Mouse (Mus musculus) cerebellum, adult 9-10 months (tissue): ENCODE measurements at regions not wholly inside any gene's neighbourhood (a gene's known extent, or its start where the extent isn't known, plus 50 kb on each side); places are given as distances from the start of the nearest gene placed in this dataset.
"Not testable (repeated sequence)": the region's sequence is repeated elsewhere in the genome, so short reads cannot be mapped to it uniquely, and the experiment has no call there.

Source experiments
- DNase-seq: peaks from one replicate; pipeline ENCODE4 v3.0.0; 2022

DNA sequence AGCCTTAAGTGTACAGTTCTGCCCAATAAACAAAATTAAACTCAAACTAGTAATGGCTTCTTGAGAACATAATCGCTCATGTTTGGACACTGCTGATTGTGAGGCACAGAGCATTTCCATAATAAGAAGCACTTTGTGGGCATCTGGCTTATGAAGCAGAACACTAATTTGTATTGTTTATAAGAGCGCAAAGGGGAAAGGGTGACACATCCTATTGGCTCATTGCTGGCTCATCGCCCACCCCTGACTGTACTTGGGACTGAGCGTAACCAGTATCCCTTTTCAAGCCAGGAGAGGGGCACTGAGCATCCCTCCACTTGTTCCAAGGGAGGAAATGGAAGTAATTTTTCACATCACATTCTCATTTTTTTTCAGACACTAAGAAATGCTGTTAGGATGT, 288.0 kb downstream of the Sfmbt2 start:
- DNase-seq, result peak; percentile 6

DNA sequence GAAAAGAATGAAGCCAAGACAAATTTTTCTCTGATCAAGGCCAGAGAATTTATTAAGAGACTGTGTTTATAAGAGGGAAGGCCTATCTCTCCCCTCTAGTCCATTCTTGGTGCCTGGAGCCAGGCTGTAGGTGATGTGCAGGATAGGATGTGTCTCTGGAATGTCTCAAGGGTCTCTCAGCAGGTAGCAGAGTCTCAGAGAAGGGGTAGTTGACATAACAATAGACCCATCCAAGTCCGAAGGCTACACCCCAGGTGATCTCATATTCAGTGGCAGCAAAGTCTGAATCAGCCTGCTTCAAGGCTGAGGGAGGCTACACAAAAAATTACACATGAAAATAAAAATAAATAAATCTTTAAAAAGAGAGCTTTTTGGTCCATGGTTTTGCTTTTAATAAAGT, 297.6 kb downstream of the Sfmbt2 start:
- not testable (repeated sequence) for DNase-seq

GRCm38 (mm10) chr2:10670423-10671298, 300.4 kb downstream of the Sfmbt2 start:
- DNase-seq, result no peak

DNA sequence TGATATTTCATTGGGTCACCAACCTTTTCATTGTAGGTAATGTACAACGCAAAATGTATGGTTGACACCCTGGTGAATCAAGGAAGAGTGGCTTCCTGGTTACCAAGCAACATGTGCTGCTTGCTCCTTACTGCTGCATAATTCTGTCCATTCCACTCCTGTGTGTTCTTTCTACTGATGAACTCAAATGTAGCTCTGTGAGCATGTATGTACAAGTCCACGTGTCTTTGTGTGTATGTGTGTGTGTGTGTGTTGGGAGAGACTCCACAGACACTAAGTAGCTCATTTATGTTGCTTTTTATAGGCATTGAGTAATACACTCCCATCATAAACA, 301.0 kb downstream of the Sfmbt2 start:
- DNase-seq, result no peak

DNA sequence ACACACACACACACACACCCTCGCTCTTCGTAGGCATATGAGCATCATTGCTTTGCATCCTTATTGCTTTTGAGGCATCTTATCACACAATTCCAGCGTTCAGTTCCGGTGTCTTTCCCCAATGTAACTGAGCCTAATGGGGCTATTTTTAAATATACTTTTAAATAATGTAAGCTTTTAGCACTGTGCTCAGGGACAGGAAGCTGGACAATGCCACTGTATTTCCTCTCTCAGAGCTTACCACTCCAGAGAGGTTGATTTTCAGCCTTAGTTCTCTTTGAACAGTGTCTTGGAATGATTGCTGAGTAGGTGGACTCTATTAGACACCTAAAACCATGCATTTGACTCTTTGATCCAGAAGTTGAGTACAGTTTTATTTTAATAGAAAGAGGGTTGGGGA, 301.9 kb downstream of the Sfmbt2 start:
- no peak for DNase-seq

DNA sequence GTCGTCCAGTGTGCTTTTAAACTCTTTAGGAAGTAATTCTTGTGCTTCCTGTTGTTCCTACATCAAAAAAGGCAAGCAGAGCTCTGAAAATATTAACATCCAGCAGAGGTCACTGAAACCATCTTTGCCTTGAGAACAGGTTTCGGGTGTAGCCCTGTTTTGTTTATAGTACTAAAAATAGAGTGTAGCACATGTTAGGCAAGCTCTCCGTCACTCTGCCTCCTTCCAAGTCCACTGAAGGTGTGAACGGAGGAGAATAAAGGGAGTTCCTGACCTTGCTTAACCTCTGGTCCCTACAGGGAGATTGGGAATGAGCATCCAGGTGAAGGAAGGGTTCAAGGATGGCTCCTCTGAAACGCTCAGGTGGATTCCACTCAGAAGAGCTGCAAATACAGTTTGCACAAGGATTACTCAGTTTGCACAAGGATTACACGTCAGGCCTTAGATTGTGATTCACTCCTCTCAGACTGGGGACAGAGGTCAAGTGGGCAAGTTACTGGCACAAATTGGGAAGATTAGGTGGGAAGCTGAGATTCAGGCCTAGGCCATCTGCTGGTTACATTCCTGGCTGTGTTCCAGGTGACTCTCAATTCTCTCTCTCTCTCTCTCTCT, 304.5 kb downstream of the Sfmbt2 start:
- no peak for DNase-seq

- no peak for DNase-seq
Measured at GRCm38 (mm10) chr2:10701459-10701858, 331.1 kb downstream of the Sfmbt2 start.

GRCm38 (mm10) chr2:10718366-10718765, 348.1 kb downstream of the Sfmbt2 start:
- no peak for DNase-seq

DNA sequence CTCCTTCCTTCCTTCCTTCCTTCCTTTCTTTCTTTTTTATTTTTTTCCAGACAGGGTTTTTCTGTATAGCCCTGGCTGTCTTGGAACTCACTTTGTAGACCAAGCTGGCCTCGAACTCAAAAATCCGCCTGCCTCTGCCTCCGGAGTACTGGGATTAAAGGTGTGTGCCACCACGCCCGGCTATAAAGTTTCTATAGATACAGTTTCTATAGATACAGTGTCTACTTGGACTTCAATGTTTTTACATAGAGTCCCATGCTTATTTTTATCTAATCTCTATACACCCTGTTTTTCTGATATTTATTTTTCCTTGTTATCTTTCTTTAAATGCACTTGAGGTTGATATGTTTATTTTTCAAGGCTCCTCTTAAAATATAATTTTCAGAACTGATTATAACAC, 364.0 kb downstream of the Sfmbt2 start:
- not testable (repeated sequence) for DNase-seq

DNA sequence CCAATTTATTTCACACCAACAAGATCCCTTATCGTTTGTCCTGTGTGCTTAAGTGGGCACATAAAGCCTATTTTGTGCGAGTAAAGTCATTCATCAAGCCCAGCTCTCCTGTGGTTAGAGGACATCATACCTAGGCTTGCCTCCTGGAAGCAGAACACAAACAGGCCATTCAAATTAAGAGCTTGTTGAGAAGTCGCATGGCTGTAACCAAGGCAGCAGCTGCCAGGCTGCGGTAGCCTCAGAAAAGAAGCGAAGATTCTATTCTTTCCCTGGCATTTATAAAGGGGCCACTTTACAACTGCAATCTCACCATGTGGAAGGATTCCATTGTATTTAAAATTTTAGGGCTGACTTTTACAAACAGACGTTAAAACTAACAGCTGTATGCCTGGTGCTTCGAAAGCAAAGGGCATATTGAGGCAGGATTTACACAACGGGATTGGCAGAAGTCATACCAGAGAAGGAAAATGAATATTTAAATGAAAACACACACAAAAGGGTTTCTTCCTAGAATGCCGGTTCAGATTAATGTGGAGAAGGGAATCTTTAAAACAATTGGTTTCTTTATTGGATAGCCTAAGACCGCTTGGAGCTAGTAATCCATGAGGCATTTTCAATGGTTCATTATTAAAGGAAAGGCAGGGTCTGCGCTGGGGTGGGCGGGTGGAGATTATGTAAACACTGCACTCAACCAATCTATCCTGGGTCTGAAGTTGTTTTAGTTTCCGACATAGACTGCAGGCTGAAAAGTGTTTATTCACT, 366.6 kb downstream of the Sfmbt2 start:
- DNase-seq, result peak; percentile 3

- DNase-seq, result peak; percentile 16
Measured at GRCm38 (mm10) chr2:10737458-10737775, 367.1 kb downstream of the Sfmbt2 start.

DNA sequence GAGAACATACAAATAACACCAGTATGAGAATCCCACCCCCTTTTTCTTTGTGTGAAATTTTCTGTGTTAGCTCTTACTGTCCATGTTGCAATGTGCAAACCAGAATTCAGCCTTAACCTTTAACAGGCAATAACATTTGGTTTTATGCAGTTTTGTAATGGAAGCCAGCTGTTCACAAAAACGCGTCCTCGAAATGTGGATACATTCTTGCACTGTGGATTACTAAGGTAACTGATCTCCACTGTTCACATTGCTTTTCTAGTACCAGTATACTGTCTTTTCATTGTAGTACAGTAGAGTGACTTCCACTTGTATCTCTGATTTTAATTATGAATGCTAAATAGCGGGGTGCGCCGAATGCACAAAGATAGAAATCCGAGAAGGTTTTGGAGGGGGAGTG, 374.8 kb downstream of the Sfmbt2 start:
- DNase-seq, result no peak

DNA sequence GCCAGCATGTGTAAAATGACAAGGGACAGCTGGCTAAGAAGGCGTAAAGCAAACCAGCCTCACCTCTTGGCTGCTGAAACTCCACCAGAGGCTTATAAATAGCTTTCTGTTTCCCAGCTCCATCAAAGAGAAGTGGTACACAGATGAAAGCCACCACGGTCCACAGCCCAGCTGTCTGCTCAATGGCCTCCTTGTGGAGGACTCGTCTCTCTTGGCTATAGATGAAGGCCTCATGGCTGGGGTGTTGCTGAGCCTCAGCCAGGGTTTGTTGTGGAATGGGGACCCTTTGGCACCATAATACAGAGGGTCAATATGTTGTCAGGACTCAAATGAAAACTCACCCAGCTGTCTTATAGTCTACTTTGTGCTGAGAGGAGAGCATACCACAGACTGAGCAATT, 385.1 kb downstream of the Sfmbt2 start:
- DNase-seq, result no peak

DNA sequence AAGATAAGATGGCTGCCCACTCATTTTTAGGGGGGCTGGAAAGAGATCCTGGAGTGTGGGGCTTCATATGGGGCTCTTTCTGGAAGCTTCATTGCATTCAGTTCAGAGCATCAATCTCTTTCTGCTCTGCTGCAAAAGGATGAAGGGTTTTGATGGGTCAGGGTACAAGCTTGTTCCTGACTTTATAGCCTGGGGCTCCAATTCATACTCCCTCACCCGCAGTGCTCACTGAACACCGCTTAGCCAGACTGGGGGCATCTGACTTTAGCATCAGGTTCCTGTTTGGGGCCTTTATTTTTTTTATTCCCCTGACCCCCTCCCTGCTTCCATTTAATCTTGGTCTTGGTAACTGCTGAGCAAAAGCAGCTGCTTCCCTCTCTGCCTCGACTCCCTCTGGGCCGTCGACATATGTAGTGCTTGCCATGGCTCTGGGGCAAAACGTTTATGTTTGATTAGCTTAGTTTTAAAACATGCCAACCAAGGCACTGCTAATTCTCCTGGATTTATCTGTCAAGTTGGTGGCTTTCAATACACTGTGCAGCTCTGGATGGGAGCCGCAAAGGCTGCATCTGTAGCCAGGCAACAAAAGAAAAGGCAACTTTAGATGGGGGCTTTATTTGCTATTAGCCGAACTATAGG, 387.0 kb downstream of the Sfmbt2 start:
- no peak for DNase-seq

DNA sequence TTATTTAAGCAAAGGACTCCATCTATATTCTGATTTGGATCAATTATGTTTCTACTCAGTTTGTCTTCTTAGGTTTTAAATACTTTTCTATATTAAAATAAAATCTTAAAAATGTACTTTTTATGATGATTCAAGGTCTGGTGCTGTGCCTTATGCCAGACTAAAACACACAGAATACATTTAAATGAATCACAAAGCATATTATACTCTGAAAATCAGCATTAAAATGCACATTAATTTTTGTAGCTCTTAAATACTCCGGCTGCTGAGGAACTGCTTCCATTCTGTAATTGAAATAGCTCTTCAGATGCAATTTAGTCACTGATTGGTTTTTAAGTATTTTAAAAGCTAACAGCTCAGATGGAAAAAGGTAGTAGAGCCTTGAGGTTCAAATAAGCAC, 387.6 kb downstream of the Sfmbt2 start:
- DNase-seq, result no peak

- DNase-seq, result no peak
Measured at GRCm38 (mm10) chr2:10762236-10762635, 391.9 kb downstream of the Sfmbt2 start.

- DNase-seq, result no peak
Measured at GRCm38 (mm10) chr2:10783071-10783470, 388.8 kb upstream of the Prkcq start.

DNA sequence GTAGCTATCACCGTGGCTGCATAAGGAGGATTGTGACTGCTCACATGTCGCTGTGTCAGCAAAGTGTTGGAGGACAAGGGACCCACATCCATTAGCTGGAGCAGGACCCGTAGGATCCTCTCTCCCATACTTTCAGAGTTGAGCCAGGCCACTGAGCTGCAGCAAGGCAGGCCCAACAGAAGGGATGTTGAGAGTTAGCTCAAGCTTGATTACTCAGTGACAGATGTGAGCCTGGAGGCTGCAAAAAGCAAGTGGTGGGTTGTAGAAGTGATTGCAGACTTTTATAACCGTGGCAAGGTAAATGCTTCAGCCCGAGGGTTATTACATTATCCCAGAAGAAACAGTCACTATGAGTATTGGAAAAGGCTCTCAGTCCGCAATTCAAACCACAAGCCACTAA, 388.3 kb upstream of the Prkcq start:
- DNase-seq, result no peak

DNA sequence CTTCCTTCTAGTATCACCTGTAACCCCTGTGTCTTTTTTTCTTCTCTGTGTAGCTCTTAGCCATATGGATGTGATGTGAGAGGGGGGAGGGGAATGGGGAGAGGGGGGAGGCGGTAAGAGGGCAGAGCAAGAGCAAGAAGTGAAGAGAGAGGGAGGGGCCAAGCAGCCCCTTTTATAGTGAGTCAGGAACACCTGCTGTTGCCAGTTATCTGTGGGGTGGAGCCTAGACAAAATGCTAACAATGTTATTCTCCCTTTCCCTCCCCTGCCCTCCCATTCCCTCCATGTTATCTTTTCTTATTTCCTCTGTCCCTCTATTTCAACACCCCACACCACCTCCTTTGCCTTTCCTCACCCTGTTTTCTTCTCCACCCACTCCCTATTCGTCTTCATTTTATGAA, 387.6 kb upstream of the Prkcq start:
- no peak for DNase-seq

DNA sequence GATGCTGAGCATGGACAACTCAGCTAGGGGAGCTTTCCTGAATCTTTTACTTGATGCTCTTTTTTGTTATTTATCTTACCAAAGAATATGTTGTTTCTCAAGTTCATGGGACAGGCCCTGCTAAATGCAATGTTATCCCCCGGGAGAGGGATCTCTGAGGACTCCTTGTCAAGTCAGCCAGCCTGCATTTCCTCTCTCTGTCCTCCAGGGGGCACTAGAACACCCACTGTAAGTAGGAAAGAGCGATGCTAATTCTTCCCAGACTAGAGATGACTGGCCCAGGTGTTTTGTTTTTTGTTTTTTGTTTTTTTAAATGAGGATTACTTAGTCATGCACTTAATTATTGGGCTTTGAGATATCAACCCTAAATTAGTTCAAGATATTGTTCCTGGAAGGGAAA, 386.8 kb upstream of the Prkcq start:
- DNase-seq, result peak; percentile 52

DNA sequence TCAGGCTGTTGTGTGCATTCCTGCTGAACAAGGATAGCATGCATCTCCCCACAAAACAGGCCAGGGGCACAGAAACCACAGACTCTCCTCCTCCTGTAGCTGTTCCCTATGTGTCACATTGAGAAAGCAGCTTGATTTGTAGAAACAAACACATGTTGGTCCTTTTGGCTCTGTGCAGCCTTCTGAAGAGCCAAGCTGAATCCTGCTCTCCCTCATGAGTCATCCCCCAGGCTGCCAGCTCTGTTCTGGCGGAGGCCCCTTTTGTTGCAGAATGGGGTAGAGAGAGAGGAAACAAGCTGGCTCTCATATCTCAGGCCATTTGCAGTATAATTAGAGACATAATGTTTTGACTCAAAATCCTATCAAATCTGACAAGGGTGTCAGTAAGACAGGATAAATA, 383.4 kb upstream of the Prkcq start:
- DNase-seq, result peak; percentile 12

DNA sequence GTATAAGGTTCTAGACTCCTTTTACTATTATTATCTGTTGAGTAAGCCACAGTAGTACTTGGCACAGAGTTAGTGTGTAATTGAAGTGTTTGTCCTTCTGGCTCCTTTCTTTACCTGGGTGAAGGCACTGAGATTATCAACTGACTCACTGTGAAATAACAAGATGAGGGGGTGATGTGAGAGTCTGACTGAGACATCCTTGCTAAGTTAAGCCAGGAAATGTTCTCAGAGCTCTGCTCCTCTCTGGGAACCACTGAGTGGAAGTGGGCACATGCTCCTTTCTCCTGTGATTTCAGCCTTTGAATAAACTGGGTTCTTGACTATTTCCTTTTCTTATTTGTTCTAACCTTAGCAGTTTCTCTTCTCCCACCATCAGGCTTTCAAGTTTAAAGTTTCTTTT, 380.7 kb upstream of the Prkcq start:
- no peak for DNase-seq

- no peak for DNase-seq
Measured at GRCm38 (mm10) chr2:10816374-10816773, 355.5 kb upstream of the Prkcq start.
